Mouse (Mus musculus) macrophage (primary cell): ENCODE measurements around the gene Pecam1. TPM values are rescaled to one million over a fixed set of nuclear protein-coding genes. Genes with fewer than 3 reads are reported as not detected.
"Not testable (repeated sequence)": the region's sequence is repeated elsewhere in the genome, so short reads cannot be mapped to it uniquely, and the experiment has no call there.

ENCODE experiments used
- H3K27ac ChIP-seq: fragments of 350-480 bp; formaldehyde crosslinking; 2 replicates; pipeline ENCODE4 v1.9.0; 2021
- H3K36me3 ChIP-seq: fragments of 350-480 bp; formaldehyde crosslinking; 2 replicates; pipeline ENCODE4 v1.9.0; 2021; ENCODE audit errors: inconsistent target
- H3K4me3 ChIP-seq: fragments of 350-480 bp; formaldehyde crosslinking; 2 replicates; pipeline ENCODE4 v1.9.0; 2021; ENCODE audit errors: inconsistent target
- H3K79me2 ChIP-seq: fragments of 350-480 bp; formaldehyde crosslinking; 2 replicates; pipeline ENCODE4 v1.9.0; 2021; ENCODE audit errors: inconsistent target
- WGBS: methylation state at CpG from one replicate; pipeline ENCODE4 v1.1.7; 2026; ENCODE audit warnings: inconsistent platforms; ENCODE audit not compliant: missing documents; 5-methylcytosine and 5-hydroxymethylcytosine counted together
- polyA plus RNA-seq: library from polyadenylated mRNA; stranded (reverse); fragments of 250-400 nt; gene quantifications from 3 replicates; pipeline ENCODE4 v1.2.4, GENCODE M21; 2018; ENCODE audit warnings: inconsistent platforms

Pecam1 gene
- polyA plus RNA-seq, 1 experiment from 2014 or later: 1.5 TPM

DNA sequence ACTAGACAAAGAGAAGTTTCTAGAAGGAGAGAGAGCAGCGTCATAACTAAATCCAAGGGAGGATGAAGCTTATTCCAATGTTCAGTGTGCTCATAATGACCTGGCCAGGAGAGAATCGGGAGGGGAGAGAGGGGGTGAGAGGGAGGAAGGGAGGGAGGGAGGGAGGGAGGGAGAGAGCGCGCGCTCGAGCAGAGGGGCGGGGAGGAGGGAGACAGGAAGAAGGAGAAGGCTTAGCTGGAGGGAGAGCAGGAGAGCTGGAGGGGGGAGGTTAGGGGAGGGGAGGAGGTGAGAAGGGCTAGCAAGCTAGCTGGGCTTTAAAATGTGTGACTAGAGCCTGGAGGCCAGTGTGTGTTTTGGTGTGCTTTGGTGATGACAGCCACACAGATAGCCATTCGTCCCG is 110.4 kb downstream of the Pecam1 start:
- Histone ChIP-seq H3K79me2 (no peaks in the 10 kb centered on the region), H3K4me3 (no peak overlapping the region), H3K36me3 (no peaks in the 10 kb centered on the region), H3K27ac (no peak overlapping the region)
- 34% methylated on average over 2 of the region's 9 CpGs for WGBS

DNA sequence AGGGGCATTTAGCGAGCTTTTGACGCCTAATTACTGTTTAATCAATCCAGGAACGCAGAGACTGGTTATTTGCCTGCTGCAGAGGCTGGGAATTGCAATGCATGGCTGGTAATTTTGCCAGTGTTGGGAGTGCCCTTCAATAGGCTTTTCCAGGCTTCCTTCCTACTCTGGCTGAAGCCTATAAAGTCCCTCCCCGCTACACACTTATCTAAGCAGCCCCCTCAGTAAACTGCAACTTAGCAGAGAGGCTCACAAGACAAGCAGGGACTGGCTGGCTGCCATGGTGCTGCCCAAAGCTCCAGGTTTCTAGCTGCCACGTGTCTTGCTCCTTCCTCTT is 111.1 kb downstream of the Pecam1 start:
- no peak overlapping the region for H3K4me3 ChIP-seq
- 66% methylated on average over 5 of the region's 5 CpGs for WGBS

DNA sequence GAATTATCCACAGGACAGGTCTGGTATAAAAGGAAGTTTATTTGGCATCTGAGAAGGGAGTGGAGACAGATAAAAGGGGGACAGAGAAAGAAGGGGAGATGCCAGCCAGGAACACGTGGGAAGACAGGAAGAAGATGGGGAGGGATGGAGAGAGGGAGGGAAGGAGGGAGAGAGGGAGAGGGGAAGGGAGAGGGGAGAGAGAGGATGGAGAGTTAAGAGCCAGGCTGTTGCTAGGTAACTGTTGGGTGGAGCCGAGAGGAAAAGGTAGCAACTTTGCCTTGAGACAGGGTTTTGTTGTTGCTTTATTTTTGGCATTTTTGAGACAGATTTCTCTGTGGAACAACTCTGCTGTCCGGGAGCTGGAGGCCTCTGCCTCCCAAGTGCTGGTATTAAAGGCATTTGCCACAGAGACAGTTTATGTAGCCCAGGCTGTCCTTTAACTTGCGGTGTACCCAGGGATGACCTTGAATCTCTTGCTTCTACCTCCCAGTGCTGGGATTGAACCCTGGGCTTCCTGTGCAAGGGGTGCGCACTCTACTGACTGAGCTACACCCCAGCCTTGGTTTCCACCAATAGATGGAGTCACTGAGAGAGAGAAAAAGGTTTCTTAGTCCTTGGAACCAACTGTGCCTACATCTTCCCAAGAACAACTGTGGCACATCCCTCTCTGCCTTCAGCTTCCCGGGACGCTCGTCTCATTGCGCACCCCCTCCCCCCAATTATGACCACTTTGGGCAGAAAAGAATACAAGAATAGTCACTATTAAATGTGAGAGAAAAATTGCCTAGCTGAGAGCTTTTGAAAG is 111.7 kb downstream of the Pecam1 start:
- H3K27ac ChIP-seq: no peak overlapping the region
- H3K79me2 ChIP-seq: no peaks in the 10 kb centered on the region
- H3K36me3 ChIP-seq: no peaks in the 10 kb centered on the region
- H3K4me3 ChIP-seq: no peak overlapping the region
- 77% methylated on average over 9 of the region's 9 CpGs for WGBS

More for the DNA sequence above, 111.1 kb downstream of the Pecam1 start:
- Histone ChIP-seq H3K79me2 (no peaks in the 10 kb centered on the region), H3K36me3 (no peaks in the 10 kb centered on the region), H3K27ac (no peak overlapping the region)

DNA sequence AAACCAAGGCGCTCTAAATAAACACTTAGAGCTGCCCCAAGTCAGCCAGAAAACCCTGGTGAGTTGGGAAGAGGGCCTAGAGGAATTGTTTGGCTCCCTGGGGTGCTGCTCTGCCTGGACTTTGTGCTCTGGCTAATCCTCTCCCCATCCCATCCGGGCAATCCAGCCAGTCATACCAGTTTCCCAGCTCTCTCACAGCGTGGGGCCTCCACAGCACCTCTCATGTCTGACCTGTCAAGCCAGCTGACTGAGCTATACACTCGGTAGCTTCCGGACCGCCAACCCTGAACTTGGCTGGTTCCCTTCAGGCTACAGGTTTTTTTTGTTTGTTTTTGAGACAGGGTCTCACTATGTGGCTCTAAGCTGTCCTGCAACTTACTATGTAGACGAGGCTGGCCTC is 112.7 kb downstream of the Pecam1 start:
- Histone ChIP-seq H3K4me3 (no peak overlapping the region), H3K79me2 (no peaks in the 10 kb centered on the region), H3K27ac (no peak overlapping the region), H3K36me3 (no peaks in the 10 kb centered on the region)
- WGBS: 84% methylated on average over 7 of the region's 7 CpGs

DNA sequence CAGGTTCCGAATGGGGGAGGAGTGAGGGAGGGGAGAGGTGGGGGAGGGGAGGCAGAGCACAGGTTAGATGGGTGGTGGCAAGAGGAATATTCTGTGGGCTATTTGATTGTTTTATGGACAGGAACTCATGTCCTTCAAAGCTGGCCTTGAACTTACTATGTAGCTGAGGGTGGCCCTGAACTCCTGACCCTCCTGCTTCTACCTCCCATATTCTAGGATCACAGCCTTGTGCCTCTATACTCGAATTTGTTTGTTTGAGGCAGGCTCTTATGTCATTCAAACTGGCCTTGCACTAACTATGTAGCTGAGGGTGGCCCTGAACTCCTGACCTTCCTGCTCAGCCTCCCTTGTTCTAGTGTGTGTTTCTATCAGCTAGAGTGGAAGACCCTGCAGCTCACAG is 114.5 kb downstream of the Pecam1 start:
- Histone ChIP-seq H3K79me2 (no peaks in the 10 kb centered on the region), H3K36me3 (no peaks in the 10 kb centered on the region), H3K4me3 (no peak overlapping the region), H3K27ac (no peak overlapping the region)
- 58% methylated on average over 2 of the region's 2 CpGs for WGBS

DNA sequence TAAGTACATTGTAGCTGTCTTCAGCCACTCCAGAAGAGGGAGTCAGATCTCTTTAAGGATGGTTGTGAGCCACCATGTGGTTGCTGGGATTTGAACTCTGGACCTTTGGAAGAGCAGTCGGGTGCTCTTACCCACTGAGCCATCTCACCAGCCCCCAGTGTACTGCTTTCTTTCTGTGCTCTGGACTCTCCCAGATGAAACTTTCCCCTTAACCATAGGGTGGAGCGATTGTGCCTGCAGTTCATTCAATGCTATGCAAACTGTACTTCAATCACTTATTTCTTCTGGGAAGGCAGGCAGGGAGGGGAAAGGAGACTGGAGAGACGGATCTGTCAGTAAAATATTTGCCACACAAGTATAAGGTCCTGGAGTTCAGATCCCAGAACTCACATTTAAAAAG is 116.3 kb downstream of the Pecam1 start:
- not testable (repeated sequence) for H3K27ac ChIP-seq, H3K36me3 ChIP-seq, H3K79me2 ChIP-seq, H3K4me3 ChIP-seq
- 89% methylated on average over 3 of the region's 3 CpGs for WGBS

DNA sequence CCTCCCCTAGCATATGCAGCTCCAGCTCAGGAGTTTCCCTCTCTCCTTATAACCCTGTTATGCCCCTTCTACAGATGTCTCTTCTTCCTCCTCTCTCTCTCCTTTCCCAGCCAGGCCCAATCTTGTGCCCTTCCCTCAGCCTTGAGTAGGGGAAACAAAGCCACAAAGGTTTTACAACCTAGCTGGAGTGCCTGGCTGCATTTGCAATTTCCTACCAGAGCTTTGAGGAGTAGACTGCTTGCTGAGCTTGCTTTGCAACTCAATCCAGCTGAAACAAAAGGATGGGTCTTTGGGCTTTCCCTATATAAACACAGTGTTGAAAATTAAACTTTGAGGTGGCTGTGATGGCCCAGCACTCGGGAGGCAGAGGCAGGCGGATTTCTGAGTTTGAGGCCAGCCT is 117.0 kb downstream of the Pecam1 start:
- 90% methylated on average over 2 of the region's 2 CpGs for WGBS
- Histone ChIP-seq H3K79me2 (no peaks in the 10 kb centered on the region), H3K36me3 (no peaks in the 10 kb centered on the region), H3K4me3 (no peak overlapping the region), H3K27ac (no peak overlapping the region)

DNA sequence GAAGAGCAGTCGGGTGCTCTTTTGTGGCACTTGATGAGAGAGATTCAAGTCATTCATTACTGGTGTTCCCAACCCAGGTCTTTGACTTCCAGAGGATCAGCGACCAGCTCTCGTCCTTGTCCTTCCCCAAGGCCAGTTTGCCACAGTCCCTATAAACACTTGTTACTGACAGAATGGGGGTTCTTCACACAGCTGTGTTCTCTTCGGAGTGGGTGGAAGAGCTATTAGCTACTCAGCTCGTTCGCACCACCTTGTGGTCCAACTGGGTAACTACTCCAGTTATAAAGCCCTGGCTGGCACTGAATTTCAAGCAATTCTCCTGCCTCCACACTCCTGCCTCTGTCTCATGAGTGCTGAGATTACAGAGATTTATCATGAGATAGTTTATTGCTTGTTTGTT is 122.7 kb downstream of the Pecam1 start:
- WGBS: 20% methylated on average over 6 of the region's 6 CpGs
- no peak overlapping the region for H3K4me3 ChIP-seq
- no peaks in the 10 kb centered on the region for H3K79me2 ChIP-seq

DNA sequence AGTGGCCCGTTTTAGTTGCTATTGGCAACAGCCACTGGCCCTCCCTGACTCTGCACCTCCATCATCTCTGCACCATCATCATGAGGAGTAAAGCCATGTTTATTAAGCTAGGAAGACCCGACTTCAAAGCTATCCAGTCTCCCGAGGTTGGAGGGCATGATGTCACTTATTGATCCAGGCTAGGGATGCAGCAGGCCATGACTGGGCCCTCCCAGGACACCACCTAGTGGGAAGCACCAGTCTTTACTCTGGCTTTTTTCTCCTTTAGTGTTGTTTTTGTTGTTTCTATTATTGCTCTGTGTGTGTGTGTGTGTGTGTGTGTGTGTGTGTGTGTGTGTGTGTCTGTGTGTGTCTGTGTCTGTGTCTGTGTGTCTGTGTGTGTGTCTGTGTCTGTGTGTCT is 124.9 kb downstream of the Pecam1 start:
- Histone ChIP-seq H3K27ac (no peak overlapping the region), H3K79me2 (no peaks in the 10 kb centered on the region), H3K36me3 (no peaks in the 10 kb centered on the region), H3K4me3 (no peak overlapping the region)
- WGBS: 90% methylated on average over 3 of the region's 3 CpGs

More for the DNA sequence above, 122.7 kb downstream of the Pecam1 start:
- no peaks in the 10 kb centered on the region for H3K36me3 ChIP-seq
- H3K27ac ChIP-seq: no peak overlapping the region

DNA sequence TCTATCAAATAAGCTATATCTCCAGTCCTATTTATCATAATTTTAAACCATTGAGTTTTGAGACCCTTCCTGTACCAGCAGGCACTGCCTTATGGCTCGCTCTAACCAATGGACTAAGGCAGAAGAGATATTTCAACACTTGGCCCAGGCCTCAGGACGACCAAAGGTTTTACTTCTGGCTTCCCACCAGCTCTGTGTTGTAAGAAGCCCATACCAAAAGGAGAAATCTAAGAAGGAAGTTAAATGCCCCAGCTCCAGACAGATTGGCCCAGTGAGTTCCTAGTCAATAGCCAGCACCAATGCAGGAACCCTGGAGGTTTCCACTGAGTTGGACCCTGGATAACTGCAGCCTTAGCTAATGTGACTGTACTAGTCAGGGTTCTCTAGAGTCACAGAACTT is 126.8 kb downstream of the Pecam1 start:
- Histone ChIP-seq H3K27ac (peak overlapping the region; percentile 34), H3K4me3 (no peak overlapping the region), H3K79me2 (no peaks in the 10 kb centered on the region), H3K36me3 (no peaks in the 10 kb centered on the region)
- 0% methylated on average over 2 of the region's 2 CpGs for WGBS

DNA sequence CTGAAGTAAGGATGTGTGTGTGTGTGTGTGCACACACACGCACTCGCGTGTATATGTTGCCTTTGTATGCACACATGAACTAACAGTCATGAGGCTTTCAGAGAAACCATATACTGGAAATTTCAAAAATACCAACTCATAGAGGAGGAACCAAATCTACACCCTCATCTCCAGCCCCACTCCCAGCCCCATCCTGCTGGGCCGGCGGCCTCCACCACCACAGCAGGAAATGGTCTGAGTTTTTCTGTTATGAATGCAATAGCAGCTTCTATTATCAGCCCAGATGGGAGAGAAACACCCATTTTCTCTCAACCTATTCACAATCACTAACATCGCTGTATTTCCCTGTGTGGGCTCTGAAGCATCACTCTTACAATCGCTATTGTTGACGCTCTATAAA is 128.4 kb downstream of the Pecam1 start:
- H3K27ac ChIP-seq: no peak overlapping the region

DNA sequence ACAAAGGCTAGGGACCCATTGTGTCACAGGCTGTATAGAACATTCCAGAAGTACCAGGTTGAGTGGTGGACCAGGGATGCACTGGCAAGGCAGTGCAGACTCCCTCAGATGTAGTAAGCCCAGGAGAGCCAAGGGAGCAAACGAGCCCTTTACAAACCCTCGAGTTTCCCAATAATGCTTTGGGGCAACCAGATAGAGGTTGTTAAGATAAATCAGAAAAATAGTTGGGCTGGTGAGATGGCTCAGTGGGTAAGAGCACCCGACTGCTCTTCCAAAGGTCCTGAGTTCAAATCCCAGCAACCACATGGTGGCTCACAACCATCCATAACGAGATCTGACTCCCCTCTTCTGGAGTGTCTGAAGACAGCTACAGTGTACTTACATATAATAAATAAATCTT is 131.7 kb downstream of the Pecam1 start:
- 87% methylated on average over 2 of the region's 4 CpGs for WGBS
- not testable (repeated sequence) for H3K27ac ChIP-seq, H3K4me3 ChIP-seq, H3K79me2 ChIP-seq, H3K36me3 ChIP-seq

More for the DNA sequence above, 128.4 kb downstream of the Pecam1 start:
- Histone ChIP-seq H3K4me3 (no peak overlapping the region), H3K79me2 (no peaks in the 10 kb centered on the region), H3K36me3 (no peaks in the 10 kb centered on the region)
- WGBS: 33% methylated on average over 6 of the region's 8 CpGs

DNA sequence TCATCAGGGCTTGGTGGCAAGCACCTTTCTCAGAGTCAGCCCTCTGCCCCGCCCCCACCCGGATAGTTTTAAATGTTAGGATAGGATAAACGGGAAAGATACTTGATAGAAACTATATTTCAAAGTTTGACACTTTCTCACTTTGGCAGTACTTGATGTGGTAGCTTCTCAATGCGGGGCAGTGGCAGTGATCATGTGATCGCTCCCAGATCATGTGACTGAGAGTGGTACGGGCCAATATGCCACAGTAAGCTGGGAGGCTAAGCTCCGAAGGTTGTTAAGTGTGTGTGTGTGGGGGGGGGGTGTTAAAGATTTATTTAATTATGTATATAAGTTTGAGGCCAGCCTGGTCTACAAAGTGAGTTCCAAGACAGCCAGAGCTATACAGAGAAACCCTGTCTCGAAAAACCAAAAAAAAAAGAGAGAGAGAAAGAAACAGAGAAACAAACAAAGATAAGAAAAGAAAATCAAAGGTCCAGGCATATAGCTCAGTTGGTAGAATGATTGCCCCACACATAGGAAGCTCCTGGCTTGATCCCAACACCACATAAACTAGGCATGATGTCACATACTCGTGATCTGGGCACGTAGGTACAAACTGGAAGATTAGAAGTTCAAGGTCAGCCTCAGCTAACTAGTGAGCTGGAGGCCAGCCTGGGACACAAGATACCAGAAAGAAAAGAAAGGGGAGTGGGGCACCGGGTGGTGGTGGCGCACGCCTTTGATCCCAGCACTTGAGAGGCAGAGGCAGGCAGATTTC is 132.4 kb downstream of the Pecam1 start:
- WGBS: 71% methylated on average over 13 of the region's 13 CpGs
- Histone ChIP-seq H3K36me3 (no peaks in the 10 kb centered on the region), H3K27ac (no peak overlapping the region)

DNA sequence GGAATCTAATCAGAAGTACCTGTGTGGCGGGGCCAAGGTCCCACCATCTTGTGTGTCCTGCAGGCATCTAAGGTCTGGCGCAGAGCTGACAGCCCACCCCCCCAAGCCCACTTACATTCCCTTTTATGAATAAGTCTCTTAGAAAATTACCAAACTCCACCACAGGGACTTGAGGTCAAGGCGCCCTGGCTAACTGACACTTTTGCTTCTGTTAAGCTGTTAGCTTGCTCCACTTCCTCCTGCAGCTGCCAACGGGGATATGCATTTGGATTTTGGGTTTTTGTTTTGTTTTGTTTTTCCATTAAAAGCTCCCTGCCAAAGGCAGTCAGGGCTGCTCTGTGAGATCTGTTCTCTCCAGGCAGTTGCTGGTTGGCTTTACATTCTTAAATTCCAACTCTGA is 134.9 kb downstream of the Pecam1 start:
- Histone ChIP-seq H3K27ac (peak overlapping the region; percentile 12; the same call in 1 of the 2 replicates), H3K36me3 (no peaks in the 10 kb centered on the region), H3K79me2 (peaks cover 18% of the 10 kb centered on the region), H3K4me3 (no peak overlapping the region)
- 21% methylated on average over 4 of the region's 4 CpGs for WGBS

More for the DNA sequence above, 132.4 kb downstream of the Pecam1 start:
- Histone ChIP-seq H3K4me3 (no peak overlapping the region), H3K79me2 (no peaks in the 10 kb centered on the region)

DNA sequence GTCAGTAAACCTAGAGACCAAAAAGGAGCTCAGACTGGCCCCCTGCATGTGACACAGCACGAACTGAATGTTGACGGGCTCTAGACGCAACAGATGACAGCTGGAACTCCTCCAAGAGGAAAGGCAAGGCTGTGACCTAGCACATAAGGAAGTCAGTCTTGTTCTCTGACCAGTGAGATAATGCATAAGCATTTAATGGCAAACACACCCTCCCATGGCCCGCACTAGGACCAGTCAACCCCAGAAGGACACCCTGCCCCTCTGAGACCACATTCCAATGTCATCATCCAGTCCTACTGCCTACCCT is 136.1 kb downstream of the Pecam1 start:
- WGBS: 2% methylated on average over 4 of the region's 4 CpGs
- Histone ChIP-seq H3K4me3 (no peak overlapping the region), H3K36me3 (no peaks in the 10 kb centered on the region), H3K27ac (peak overlapping the region; percentile 92), H3K79me2 (peaks cover 30% of the 10 kb centered on the region)
